Mouse (Mus musculus) cortical plate, adult 2 months (tissue): ENCODE results near the gene Cd4.

Experiments
- CTCF ChIP-seq: fragments of 200-500 bp; IDR thresholded peaks from 2 replicates; pipeline ENCODE4 v1.5.1; 2011; ENCODE audit warnings: mild to moderate bottlenecking, control low read depth, low read length; ENCODE audit not compliant: insufficient read depth; ENCODE audit errors: extremely low read depth
- POLR2A ChIP-seq: fragments of 200-500 bp; IDR thresholded peaks from 2 replicates; pipeline ENCODE4 v1.6.1; 2011; ENCODE audit warnings: mild to moderate bottlenecking, low read length, control low read depth; ENCODE audit not compliant: insufficient read depth; ENCODE audit errors: extremely low read depth

- TF ChIP-seq CTCF (no peak), POLR2A (no peak)
Observed at GRCm38 (mm10) chr6:124861802-124862201, 26.2 kb downstream of the Cd4 start.
